Mouse (Mus musculus): ENCODE measurements around the gene Mdm2. TPM values are rescaled to one million over a fixed set of nuclear protein-coding genes. Genes with fewer than 3 reads are reported as not detected.
"Not testable (repeated sequence)": the region's sequence is repeated elsewhere in the genome, so short reads cannot be mapped to it uniquely, and the experiment has no call there.

Gene Mdm2
- total RNA-seq, 2 experiments from 2014 or later: 39.6 to 48.6 TPM

- no peak for DNase-seq (ENCODE audit: low spot score in 2 of 2)
Observed at GRCm38 (mm10) chr10:117714048-117714545, 3.5 kb upstream of the Mdm2 start.

DNA sequence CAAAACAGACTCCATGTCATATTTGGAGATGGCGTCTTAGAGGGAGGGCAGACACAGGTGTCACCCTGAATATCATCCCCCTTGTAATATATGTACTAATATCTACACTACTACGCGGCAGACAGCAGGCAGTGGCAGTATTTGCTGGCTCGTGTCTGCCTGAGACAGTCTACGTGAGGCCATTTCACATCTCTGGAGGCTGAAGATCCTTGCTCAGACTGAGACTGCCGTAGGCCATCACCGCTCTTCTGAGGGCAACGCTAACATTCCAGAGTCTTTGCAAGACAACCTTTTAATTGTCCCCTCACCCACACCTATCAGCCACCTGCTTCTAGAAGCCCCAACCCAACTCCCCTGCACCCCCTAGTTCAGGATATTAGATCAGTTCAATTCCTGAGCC, 2.9 kb upstream of the Mdm2 start:
- DNase-seq (ENCODE audit: low spot score in 2 of 2): no peak

DNA sequence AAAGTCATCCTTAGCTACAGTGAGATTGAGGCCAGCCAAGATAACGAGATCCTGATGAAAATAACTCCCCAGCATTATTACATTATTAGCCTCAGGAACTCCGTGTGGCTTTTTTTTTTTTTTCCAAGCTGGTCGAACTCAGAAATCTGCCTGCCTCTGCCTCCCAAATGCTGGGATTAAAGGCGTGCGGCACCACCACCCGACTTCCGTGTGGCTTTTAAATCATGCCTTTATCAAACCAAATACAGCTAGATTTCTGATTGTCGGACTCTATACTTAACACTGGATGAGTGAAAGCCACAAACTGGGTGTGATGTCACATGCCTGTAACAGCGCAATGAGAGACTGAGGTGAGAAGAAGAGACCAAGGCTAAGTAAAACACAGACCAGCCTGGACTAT, 2.3 kb upstream of the Mdm2 start:
- DNase-seq (ENCODE audit: low spot score in 2 of 2): no peak

- DNase-seq (ENCODE audit: low spot score in 2 of 2): no peak
Observed at GRCm38 (mm10) chr10:117712191-117712754, 1.7 kb upstream of the Mdm2 start.

DNA sequence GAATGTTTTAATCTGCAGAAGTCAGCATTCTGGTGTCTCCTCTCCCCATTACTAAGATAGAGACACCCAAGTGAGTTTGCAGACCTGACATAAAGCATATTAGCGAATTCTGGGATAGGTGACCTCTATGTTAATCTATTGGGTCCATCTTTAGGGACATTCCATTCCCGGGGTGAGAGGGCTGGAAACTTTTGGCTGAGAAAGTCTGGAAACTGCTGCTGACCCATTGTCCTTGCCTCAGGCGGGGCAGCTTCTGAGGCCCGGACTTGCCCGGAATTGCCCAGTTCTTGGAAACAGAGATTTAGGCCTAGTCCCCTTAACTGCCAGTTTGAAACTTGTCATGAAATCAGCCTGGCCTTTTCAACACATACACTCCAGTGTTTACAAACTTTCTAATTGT, 850 bp upstream of the Mdm2 start:
- DNase-seq (ENCODE audit: low spot score in 2 of 2): no peak

DNA sequence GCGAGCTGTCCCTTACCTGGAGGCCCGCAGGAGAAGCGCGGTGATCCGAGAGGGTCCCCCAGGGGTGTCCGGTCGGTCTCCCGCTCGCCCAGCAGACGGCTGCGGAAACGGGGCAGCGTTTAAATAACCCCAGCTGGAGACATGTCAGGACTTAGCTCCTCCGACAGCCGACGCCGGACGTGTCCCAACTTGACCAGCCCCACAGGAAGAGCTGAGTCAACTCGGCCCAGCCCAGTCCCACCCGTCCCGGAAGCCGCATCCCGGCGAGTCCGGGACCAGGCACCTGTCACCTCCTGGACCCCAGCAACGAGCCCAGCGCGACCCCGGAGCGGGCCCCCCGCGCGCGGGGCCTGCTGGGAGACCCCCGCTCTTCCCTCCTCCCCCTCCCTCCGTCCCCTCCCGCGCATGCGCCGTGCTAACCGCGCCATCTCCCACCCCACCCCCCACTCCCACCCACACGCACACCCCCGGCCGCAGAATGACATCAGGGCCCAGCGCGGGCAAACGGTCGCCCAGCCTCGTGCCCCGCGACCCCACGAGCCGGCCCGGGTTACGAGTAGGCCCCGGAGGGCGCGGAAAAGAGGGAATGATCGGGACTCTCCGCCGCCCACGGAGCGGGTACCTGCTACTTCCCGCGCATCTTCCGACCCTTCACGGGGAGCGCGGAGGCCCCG, 491 bp downstream of the Mdm2 start:
- DNase-seq (ENCODE audit: low spot score in 2 of 2): peak; percentile 73 to 79

DNA sequence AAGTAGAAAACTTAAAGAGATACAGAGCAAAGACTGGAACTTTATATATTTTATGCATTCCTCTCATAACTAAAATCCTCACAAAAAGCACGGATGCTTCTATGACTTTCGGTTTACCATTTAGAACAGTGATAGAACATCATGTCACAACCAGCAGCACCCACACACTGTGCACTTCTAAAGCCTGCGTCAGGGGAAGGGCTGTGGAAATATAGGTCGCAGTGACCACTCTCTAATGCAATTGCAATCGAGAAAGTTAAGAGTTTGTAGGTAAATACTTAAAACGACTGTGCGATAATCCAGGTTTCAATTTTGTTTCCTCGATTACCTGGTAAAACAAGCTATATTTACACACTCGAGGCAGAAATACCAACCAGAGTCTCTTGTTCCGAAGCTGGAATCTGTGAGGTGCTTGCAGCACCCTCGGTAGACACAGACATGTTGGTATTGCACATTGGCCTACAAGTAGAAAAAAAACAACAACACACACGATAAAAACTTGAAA, 1.2 kb downstream of the Mdm2 start:
- no peak for DNase-seq (ENCODE audit: low spot score in 2 of 2)

- DNase-seq (ENCODE audit: low spot score in 2 of 2): no peak
Observed at GRCm38 (mm10) chr10:117708856-117709255, 1.7 kb downstream of the Mdm2 start.

GRCm38 (mm10) chr10:117708376-117708775, 2.2 kb downstream of the Mdm2 start:
- DNase-seq (ENCODE audit: low spot score in 2 of 2): no peak

DNA sequence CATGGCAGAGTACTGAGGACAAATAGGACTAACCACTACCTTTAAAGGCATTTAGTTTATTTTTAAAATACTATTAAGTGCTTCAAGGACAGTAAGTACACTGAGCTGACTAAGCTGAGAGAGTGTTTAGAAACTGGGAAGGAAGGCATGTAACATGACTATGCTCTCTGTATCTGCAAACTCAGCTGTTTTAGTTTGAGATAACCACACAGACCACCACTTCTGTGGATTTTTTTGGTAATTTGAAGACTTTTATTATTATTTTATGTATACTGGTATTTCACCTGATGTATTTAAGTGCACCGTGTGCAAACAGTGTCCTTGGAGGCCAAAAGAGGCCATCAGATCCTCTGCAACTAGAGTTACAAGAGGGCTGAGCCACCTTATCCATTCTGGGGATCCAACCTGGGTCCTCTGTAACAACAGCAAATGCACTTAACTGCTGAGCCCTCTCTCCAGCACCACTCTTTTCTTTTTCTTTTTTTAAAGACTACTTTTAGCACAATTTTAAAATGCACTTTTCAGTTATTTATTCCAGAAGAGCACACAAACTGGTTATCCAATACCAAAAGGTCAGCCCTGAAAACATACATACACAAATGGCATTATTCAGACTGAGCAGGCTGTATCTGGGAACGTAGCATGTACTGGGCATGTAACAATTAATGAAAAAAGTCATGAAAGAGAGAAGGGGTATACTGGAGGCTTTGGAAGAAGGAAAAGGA, 3.3 kb downstream of the Mdm2 start:
- DNase-seq (ENCODE audit: low spot score in 2 of 2): no peak

DNA sequence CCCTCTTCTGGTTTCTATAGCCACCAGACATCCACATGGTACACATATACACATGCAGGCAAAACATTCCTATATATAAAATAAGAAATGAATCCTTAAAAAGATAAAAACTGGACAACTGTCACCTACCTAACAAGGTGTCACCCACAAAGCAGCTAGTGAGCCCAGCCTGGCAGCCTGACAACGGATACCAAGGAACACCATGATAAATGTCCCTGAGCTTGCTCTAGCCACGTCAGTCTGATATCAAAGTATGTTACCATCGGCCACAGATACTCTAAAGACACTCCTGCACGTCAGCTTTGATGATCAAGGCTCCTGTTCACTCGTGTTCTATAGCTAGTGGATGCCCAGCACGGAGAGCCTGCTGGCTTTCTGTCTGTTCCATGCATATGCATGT, 4.1 kb downstream of the Mdm2 start:
- no peak for DNase-seq (ENCODE audit: low spot score in 2 of 2)

GRCm38 (mm10) chr10:117705806-117706205, 4.8 kb downstream of the Mdm2 start:
- DNase-seq (ENCODE audit: low spot score in 2 of 2): no peak

- no peak for DNase-seq (ENCODE audit: low spot score in 2 of 2)
Observed at GRCm38 (mm10) chr10:117704964-117705335, 5.6 kb downstream of the Mdm2 start.

DNA sequence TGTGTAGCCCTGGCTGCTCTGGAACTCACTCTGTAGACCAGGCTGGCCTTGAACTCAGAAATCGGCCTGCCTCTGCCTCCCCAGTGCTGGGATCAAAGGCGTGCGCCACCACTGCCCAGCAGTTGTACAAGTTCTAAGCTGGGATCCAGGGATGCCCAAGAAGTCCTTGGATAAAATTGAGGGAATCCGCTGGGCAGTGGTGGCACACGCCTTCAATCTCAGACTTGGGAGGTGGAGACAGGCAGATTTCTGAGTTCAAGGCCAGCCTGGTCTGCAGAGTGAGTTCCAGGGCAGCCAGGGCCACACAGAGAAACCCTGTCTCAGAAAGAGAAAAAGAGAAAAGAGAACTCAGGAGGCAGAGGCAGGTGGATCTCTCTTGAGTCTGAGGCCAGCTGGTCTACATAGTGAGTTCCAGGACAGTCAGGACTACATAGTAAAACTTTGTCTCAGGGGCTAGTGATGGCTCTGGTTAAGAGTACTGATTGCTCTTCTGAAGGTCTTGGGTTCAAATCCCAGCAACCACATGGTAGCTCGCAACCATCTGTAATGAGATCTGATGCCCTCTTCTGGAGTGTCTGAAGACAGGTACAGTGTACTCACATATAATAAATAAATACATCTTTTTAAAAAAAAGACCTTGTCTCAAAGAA, 6.1 kb downstream of the Mdm2 start:
- not testable (repeated sequence) for DNase-seq (ENCODE audit: low spot score in 2 of 2)

- no peak for DNase-seq (ENCODE audit: low spot score in 2 of 2)
Observed at GRCm38 (mm10) chr10:117703506-117703905, 7.1 kb downstream of the Mdm2 start.

DNA sequence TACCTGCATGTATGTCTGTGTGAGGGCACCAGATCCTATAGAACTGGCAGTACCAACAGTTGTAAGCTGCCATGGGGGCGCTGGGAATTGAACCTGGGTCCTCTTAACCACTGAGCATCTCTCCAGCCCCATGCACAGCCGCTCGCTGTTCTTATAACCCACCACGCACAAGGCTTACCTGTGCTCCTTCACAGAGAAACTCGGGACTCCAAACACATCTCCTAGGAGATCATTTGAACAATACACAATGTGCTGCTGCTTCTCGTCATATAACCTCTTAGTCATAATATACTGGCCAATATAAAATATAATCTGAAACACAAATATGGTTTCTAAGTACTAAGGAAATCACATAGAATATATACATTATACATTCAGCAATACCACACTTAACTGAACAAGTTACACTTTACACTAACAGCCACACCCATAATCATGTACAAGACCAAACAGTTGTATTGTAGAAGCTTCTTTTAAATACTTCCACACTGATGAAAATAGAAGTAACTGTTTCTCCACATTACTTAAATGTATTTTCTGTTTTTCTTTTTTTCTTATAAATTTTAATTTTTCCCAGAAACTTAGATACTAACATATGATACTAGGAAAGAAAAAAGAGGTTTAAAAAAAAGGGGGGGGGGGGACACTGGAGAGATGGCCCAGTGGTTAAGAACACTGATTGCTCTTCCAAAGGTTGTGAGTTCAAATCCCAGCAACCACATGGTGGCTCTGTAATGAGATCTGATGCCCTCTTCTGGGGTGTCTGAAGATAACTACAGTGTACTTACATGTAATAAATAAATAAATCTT, 8.3 kb downstream of the Mdm2 start:
- no peak for DNase-seq (ENCODE audit: low spot score in 2 of 2)

DNA sequence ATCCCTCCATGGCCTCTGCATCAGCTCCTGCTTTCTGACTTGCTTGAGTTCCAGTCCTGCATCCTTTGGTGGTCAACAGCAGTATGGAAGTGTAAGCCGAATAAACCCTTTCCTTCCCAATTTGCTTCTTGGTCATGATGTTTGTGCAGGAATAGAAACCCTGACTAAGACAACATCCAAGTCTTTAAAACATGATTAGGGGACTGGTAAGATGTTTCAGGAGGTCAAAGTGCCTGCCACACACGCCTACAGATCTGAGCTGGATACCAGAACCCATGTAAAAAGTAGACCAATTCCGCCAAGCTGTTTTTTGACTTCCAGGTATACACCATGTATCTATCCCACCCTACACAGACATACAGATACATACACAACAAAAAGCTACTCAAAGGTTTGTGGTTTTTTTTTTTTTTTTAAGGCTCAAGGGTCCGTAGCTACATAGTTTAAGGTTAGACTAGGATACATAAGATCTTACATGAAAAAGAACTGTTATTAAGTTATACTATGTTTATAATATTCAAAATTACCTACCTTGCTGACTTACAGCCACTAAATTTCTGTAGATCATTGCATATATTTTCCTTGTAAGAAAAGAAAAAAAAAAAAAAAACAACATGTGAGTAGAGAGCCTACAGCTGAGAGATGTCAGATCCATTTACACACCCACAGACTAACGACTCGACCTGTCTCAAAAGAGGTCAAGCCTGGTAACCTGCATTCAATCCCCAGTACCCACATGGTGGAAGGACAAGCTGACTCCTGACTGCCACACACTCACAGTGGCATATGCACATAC, 9.3 kb downstream of the Mdm2 start:
- DNase-seq (ENCODE audit: low spot score in 2 of 2): no peak

DNA sequence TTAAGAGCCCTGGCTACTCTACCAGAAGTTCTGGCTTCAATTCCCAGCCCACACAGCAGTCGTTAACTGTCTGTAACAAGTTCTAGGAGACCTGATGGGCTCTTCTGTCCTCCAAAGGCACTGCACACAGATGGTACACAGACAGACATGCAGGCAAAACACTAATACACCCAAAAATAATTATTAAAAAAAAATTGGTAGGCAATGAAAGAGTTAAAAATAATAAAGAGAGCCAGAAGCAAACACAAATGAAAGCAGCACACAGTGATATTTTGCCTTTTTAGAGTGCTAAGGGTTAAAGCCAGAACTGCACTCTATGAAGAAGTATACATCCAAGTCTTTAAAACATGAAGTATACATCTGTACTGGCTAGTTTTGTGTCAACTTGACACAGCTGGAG, 10.1 kb downstream of the Mdm2 start:
- no peak for DNase-seq (ENCODE audit: low spot score in 2 of 2)

DNA sequence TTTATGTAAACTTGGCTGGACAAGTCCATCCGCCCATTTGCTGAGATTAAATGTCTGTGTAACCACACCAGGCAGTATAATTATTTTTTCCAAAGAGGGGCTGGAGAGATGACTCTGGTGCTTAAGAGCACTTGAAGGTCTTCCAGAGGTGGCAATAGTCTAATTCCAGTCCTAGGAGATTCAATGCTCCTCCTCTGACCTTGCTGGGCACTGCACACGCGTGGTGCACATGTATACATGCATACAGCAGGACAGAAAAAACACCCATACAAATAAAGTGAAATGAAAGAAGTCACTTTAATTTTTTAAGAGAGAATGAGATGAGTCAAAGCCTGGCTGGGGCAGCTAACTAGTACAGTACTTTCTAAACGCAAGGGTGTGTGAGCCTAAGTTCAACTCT, 10.6 kb downstream of the Mdm2 start:
- DNase-seq (ENCODE audit: low spot score in 2 of 2): no peak
